Mouse (Mus musculus): ENCODE measurements around the gene Carm1.
"Not testable (repeated sequence)": the region's sequence is repeated elsewhere in the genome, so short reads cannot be mapped to it uniquely, and the experiment has no call there.

Gene Carm1

GRCm38 (mm10) chr9:21578226-21578625 is 31.5 kb downstream of the Carm1 start:
- no peak for DNase-seq

- no peak for DNase-seq
These were observed 38.7 kb downstream of the Carm1 start for GRCm38 (mm10) chr9:21585401-21585800.

- no peak for DNase-seq
These were observed 41.1 kb downstream of the Carm1 start for GRCm38 (mm10) chr9:21587678-21588349.

GRCm38 (mm10) chr9:21588350-21588749 is 41.7 kb downstream of the Carm1 start:
- no peak for DNase-seq

GRCm38 (mm10) chr9:21589538-21589937 is 42.8 kb downstream of the Carm1 start:
- DNase-seq = no peak

- DNase-seq = no peak
These were observed 44.6 kb downstream of the Carm1 start for GRCm38 (mm10) chr9:21591127-21591830.

- no peak for DNase-seq
These were observed 45.4 kb downstream of the Carm1 start for GRCm38 (mm10) chr9:21591831-21592702.

GRCm38 (mm10) chr9:21592703-21593121 is 46.0 kb downstream of the Carm1 start, which contains the start of the genes Timm29 and Yipf2:
TSS of gene Timm29 (plus strand) at chr9:21592722.
TSS of gene Yipf2 (minus strand) at chr9:21592828.
- DNase-seq = peak; percentile 77 to 85

GRCm38 (mm10) chr9:21593122-21593721 is 46.5 kb downstream of the Carm1 start:
- peak; percentile 32 to 48 for DNase-seq

GRCm38 (mm10) chr9:21594350-21594749 is 47.7 kb downstream of the Carm1 start:
- DNase-seq = not testable (repeated sequence)

GRCm38 (mm10) chr9:21594838-21595237 is 48.1 kb downstream of the Carm1 start:
- DNase-seq = no peak

GRCm38 (mm10) chr9:21598198-21598597 is 51.5 kb downstream of the Carm1 start:
- DNase-seq = no peak

- DNase-seq = no peak
These were observed 53.5 kb downstream of the Carm1 start for GRCm38 (mm10) chr9:21600186-21600585.

- no peak for DNase-seq
These were observed 54.4 kb downstream of the Carm1 start for GRCm38 (mm10) chr9:21601073-21601472.

GRCm38 (mm10) chr9:21601722-21602399 is 55.2 kb downstream of the Carm1 start:
- DNase-seq = peak; percentile 34 to 41

GRCm38 (mm10) chr9:21604119-21604518 is 57.4 kb downstream of the Carm1 start:
- no peak for DNase-seq

- no peak for DNase-seq
These were observed 59.2 kb downstream of the Carm1 start for GRCm38 (mm10) chr9:21605865-21606264.

GRCm38 (mm10) chr9:21606648-21607047 is 60.0 kb downstream of the Carm1 start:
- DNase-seq = no peak

GRCm38 (mm10) chr9:21609861-21610260 is 63.2 kb downstream of the Carm1 start:
- peak; percentile 47 to 72 for DNase-seq

GRCm38 (mm10) chr9:21614864-21615616 is 68.3 kb downstream of the Carm1 start:
- no peak for DNase-seq

GRCm38 (mm10) chr9:21615617-21616231 is 69.0 kb downstream of the Carm1 start, which contains the start of gene Smarca4:
TSS of gene Smarca4 (plus strand) at chr9:21616169.
- peak; percentile 99 for DNase-seq

Data from thymus, adult 18-20 months (tissue).